Mouse (Mus musculus): ENCODE measurements around the gene Rnh1.

DNA sequence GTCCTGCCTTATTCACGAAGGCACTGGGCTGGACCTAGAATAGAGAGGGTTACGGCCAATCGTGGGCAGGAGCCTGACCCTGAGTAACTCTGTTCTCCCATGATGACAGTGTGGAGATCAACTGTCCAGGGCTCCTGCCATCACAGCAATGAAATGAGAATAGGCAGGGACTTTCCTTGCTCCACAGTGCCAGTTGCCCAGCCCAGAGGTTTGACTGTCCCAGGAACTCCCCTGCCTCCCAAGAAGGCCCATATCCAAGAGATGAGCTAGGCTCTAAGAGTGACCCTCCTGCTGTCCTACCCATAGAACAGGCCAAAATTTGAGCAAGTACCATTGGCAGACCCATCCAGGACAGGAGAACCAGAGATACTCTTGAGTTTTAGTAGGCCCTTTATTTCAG lies 16.1 kb upstream of the Rnh1 start:
- no peak for TF ChIP-seq CTCF (IDR thresholded peaks at IDR 0.05; ENCODE audit: low read depth)
- TF ChIP-seq EP300 (IDR thresholded peaks at IDR 0.05; ENCODE audit: low read depth) = no peak
